Mouse (Mus musculus) thymus, adult 2 months (tissue): ENCODE results near the gene Exoc3l4. TPM values are rescaled to one million over a fixed set of nuclear protein-coding genes. Genes with fewer than 3 reads are reported as not detected.
A peak's percentile ranks its signal among the peaks of the same experiment; 100 is the strongest.

Experiments used
- DNase-seq: peaks from one replicate; pipeline ENCODE4 v3.0.0; 2021
- H3K27ac ChIP-seq: fragments of 200-500 bp; 2 replicates; pipeline ENCODE4 v1.5.1; 2012; ENCODE audit warnings: low read length, control low read depth; ENCODE audit not compliant: control insufficient read depth, insufficient read depth
- H3K27me3 ChIP-seq: fragments of 200-500 bp; 2 replicates; pipeline ENCODE4 v1.6.1; 2012; ENCODE audit warnings: mild to moderate bottlenecking, low read length, moderate library complexity, mixed read lengths; ENCODE audit not compliant: control insufficient read depth, insufficient read depth
- H3K36me3 ChIP-seq: fragments of 200-500 bp; 2 replicates; pipeline ENCODE4 v1.6.1; 2012; ENCODE audit warnings: mild to moderate bottlenecking, low read length, moderate library complexity; ENCODE audit not compliant: control insufficient read depth, insufficient read depth
- H3K4me1 ChIP-seq: fragments of 200-500 bp; replicated peaks from 2 replicates; pipeline ENCODE4 v1.6.1; 2012; ENCODE audit warnings: low read length; ENCODE audit not compliant: control insufficient read depth, insufficient read depth
- H3K4me3 ChIP-seq: fragments of 200-500 bp; 2 replicates; pipeline ENCODE4 v1.5.1; 2012; ENCODE audit warnings: mild to moderate bottlenecking, low read length, control low read depth, moderate library complexity; ENCODE audit not compliant: control insufficient read depth, insufficient read depth
- CTCF ChIP-seq: fragments of 200-500 bp; IDR thresholded peaks from 2 replicates; pipeline ENCODE4 v1.5.1; 2012; ENCODE audit warnings: mild to moderate bottlenecking, control low read depth, low read length, moderate library complexity, borderline replicate concordance; ENCODE audit not compliant: control insufficient read depth, poor library complexity, insufficient read depth; ENCODE audit errors: extremely low read depth
- POLR2A ChIP-seq: fragments of 200-500 bp; IDR thresholded peaks from 2 replicates; pipeline ENCODE4 v1.6.1; 2012; ENCODE audit warnings: mild to moderate bottlenecking, low read length, control low read depth, moderate library complexity; ENCODE audit not compliant: control insufficient read depth, poor library complexity, insufficient read depth; ENCODE audit errors: extremely low read depth
- WGBS: fragments of 180-500 bp; shearing (Covaris S2); methylation state at CpG from one replicate; pipeline ENCODE4 v1.1.7; 2018; 5-methylcytosine and 5-hydroxymethylcytosine counted together
- polyA plus RNA-seq: library from polyadenylated mRNA; depleted of rRNA; stranded (reverse); fragments of >200 nt; gene quantifications from 2 replicates; pipeline ENCODE4 v1.2.3, GENCODE M21; 2012; rRNA removed

The Exoc3l4 gene
- polyA plus RNA-seq, 1 experiment: 41.5 TPM

DNA sequence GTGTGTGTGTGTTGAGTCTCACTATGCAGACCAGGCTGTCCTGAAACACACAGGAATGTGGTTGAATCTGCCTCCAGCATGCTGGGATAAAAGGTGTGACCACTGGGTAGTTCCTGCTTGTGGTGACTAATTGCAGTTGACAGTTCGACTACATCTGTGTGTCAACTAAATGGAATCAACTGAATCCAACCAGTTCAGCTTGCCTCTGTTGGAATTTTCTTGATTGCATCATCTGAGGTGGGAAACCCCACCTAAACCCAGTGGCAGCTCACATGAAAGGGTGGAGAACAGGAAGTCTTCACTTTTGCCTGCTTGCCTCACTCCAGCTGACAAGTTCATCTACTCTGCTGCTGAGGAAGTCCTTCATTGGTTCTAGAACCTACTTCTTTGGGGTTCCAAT lies 54.3 kb downstream of the Exoc3l4 start:
- H3K36me3 ChIP-seq: no peaks in the 10 kb centered on the region
- H3K4me1 ChIP-seq: peaks cover 20% of the 10 kb centered on the region
- DNase-seq: no peak
- no peak overlapping the region for H3K27ac ChIP-seq
- no peak overlapping the region for H3K4me3 ChIP-seq
- no peaks in the 10 kb centered on the region for H3K27me3 ChIP-seq
- WGBS: 52% methylated on average over 1 of the region's 1 CpGs
- TF ChIP-seq POLR2A: no peak

GRCm38 (mm10) chr12:111471721-111472120 lies 54.9 kb downstream of the Exoc3l4 start:
- H3K27me3 ChIP-seq: no peaks in the 10 kb centered on the region
- no peak overlapping the region for H3K27ac ChIP-seq
- WGBS: 86% methylated on average over 3 of the region's 3 CpGs
- H3K36me3 ChIP-seq: no peaks in the 10 kb centered on the region
- peaks cover 20% of the 10 kb centered on the region for H3K4me1 ChIP-seq
- H3K4me3 ChIP-seq: no peak overlapping the region
- no peak for DNase-seq
- TF ChIP-seq POLR2A (no peak), CTCF (no peak)

DNA sequence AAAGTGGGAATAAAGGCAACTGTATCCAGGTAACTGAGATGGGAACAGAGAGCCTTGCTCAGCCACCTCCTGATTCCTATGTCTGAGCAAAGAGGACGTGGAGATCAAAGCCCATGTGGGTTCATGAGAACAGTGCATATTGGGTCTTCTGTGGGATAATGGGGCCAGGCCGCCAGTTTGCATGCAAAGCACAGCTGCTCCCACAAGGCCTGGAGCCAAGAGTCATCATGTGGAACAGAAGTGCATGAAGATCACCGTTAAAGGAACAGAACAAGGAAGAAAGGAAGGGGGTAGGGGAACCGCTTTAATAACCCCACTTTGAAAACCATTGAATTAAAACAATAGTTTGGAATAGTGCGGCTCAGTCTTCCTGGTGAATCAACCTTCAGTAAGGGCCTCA lies 56.1 kb downstream of the Exoc3l4 start:
- no peak for TF ChIP-seq POLR2A
- no peak for TF ChIP-seq CTCF
- no peak for DNase-seq
- 70% methylated on average over 5 of the region's 5 CpGs for WGBS
- H3K4me3 ChIP-seq: no peak overlapping the region
- no peak overlapping the region for H3K27ac ChIP-seq
- H3K36me3 ChIP-seq: no peaks in the 10 kb centered on the region
- peaks cover 20% of the 10 kb centered on the region for H3K4me1 ChIP-seq
- H3K27me3 ChIP-seq: no peaks in the 10 kb centered on the region

DNA sequence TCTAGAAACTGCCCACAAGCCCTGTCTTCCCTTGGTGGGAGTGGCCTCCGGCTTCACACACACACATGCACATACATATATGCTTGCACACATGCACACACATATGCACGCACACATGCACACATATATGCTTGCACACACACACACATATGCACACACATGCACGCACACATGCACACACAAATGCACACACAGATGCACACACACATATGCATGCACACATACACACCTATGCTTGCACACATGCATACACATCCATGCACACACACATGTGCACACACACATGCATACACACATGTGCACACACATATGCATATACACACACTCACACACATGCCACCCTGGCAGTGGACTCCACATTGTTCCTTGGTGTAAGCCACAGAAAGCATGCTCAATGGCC lies 57.6 kb downstream of the Exoc3l4 start:
- Histone ChIP-seq H3K4me3 (no peak overlapping the region), H3K27ac (no peak overlapping the region), H3K36me3 (no peaks in the 10 kb centered on the region), H3K27me3 (no peaks in the 10 kb centered on the region), H3K4me1 (peaks cover 20% of the 10 kb centered on the region)
- no peak for DNase-seq
- no peak for TF ChIP-seq POLR2A
- 96% methylated on average over 3 of the region's 3 CpGs for WGBS

DNA sequence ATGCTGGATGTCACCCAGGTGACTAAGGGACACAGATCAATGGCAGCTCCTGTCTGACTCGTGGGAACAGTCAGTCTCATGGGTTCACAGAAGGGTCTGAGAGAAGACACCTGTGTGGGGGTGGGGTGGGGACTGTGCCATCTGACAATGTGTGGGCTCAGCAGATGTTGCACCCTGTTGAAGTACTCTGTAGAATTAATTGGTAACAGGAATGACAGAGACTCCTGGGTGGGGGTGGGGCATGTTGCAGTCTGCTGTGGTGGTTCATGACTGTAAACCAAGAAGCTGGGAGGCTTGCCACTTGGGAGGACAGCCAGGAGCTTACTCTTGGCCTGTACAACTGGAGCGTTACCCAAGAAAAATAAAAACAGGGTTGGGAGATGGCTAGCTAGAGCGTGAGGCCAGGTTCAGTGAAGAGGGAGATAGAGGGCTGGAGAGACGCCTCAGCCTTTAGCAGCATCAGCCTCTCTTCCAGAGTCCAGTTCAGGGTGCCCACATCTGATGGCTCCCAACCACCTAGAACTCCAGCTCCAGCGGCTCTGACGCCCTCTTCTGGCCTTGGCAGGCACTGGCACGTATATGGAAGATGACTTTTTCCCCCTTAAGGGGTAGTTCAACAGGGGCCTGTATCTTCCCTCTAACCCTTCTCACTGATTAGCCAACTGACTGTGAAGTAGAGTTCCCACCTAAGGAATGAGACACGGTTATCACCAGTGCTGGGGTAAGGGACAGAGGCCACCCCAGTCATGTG lies 58.3 kb downstream of the Exoc3l4 start:
- 64% methylated on average over 8 of the region's 8 CpGs for WGBS
- no peak overlapping the region for H3K4me3 ChIP-seq
- H3K36me3 ChIP-seq: no peaks in the 10 kb centered on the region
- no peaks in the 10 kb centered on the region for H3K27me3 ChIP-seq
- H3K4me1 ChIP-seq: peaks cover 20% of the 10 kb centered on the region
- peak overlapping the region; percentile 25; the same call in 1 of the 2 replicates for H3K27ac ChIP-seq
- TF ChIP-seq POLR2A: no peak
- TF ChIP-seq CTCF: no peak
- DNase-seq: peak; percentile 35

DNA sequence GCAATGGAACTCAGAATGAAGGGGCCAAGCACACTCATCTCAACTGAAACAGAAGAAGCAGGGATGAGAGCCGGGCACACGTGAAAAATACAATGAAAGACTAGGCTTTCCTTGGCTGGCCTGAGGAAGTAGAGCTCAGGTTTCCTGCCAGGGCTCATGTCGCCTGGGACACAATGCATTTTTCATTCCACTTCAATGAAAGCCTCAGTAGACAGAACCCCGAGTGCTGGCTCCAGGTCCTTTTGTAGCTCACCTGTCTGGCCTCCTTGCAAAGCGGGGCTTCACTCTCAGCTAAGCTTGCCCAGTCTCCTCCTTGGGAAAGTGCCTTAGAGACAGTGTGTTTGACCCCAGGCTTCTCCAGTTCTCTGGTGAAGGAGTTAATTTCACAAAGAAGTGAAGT lies 62.1 kb downstream of the Exoc3l4 start:
- H3K27ac ChIP-seq: no peak overlapping the region
- no peak overlapping the region for H3K4me3 ChIP-seq
- 66% methylated on average over 5 of the region's 5 CpGs for WGBS
- DNase-seq: no peak
- H3K4me1 ChIP-seq: peaks cover 16% of the 10 kb centered on the region
- no peaks in the 10 kb centered on the region for H3K36me3 ChIP-seq
- TF ChIP-seq POLR2A (no peak), CTCF (no peak)
- no peaks in the 10 kb centered on the region; the same call in 1 of the 2 replicates for H3K27me3 ChIP-seq

DNA sequence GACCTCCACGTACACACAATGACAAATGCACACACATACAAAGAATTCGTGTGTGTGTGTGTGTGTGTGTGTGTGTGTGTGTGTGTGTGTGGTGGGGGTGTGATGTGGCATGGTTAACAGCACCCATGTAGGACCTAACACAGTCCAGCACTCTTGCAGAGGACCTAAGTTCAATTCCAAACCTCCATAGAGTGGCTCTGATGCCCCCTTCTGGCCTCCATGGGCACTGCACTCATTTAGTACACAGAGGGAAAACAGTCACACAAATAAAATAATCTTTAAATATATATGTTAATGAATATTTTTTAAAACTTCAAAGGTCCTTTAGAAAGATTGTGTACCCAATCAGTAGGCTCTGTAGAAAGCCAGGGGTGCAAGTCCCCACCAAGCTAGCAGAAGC lies 63.1 kb downstream of the Exoc3l4 start:
- peaks cover 3% of the 10 kb centered on the region; the same call in 1 of the 2 replicates for H3K27me3 ChIP-seq
- DNase-seq: peak; percentile 31
- H3K27ac ChIP-seq: no peak overlapping the region
- H3K36me3 ChIP-seq: no peaks in the 10 kb centered on the region
- peaks cover 6% of the 10 kb centered on the region for H3K4me1 ChIP-seq
- H3K4me3 ChIP-seq: no peak overlapping the region
- WGBS: 86% methylated on average over 2 of the region's 2 CpGs
- TF ChIP-seq POLR2A: no peak
- TF ChIP-seq CTCF: no peak; the same call in 1 of the 2 replicates

Other genes with a start within 250 kb of the Exoc3l4 start
- not detected in 2 replicates for gene 4930595D18Rik, start 232.5 kb upstream of the Exoc3l4 start, polyA plus RNA-seq
- gene Amn, start 145.9 kb upstream of the Exoc3l4 start, polyA plus RNA-seq: 7.0 and 8.8 TPM in 2 replicates
- 59.2 and 62.1 TPM in 2 replicates for gene Cdc42bpb, start 39.3 kb upstream of the Exoc3l4 start, polyA plus RNA-seq
- 1.4 and 1.9 TPM in 2 replicates for gene Lbhd2, start 10.2 kb upstream of the Exoc3l4 start, polyA plus RNA-seq
- 18.9 and 27.9 TPM in 2 replicates for gene Tnfaip2, start 25.5 kb downstream of the Exoc3l4 start, polyA plus RNA-seq
- gene Gm266, start 68.8 kb downstream of the Exoc3l4 start, polyA plus RNA-seq: 1.4 and 1.8 TPM in 2 replicates
- gene Eif5, start 121.0 kb downstream of the Exoc3l4 start, polyA plus RNA-seq: 88.0 and 124 TPM in 2 replicates
- 45.9 and 47.7 TPM in 2 replicates for gene Mark3, start 157.5 kb downstream of the Exoc3l4 start, polyA plus RNA-seq